In genomic region chr19:5662310-5662709, GRCm38 (mm10) we compare ENCODE assay signal across 9 mouse cellular contexts. TPM values are rescaled to one million over a fixed set of nuclear protein-coding genes. Genes with fewer than 3 reads are reported as not detected.
DNase-seq lines count a peak whose midpoint lies in the region; ATAC-seq and TF ChIP-seq lines count a peak whose summit lies in the region.
"Had no signal": no experiment of that assay in that cellular context is flagged by ENCODE, and none has a peak within 500 bp of the region (broad histone marks: within the 10 kb centered on the region; RNA-seq: fewer than 3 reads in every experiment).

No protein-coding gene starts in this region.

- H3K27me3 ChIP-seq in lung, embryonic 16.5 days (ENCODE audit: control insufficient read depth, insufficient read depth, low read depth, low read length): no peaks in the 10 kb centered on the region
- no peaks in the 10 kb centered on the region for H3K27me3 ChIP-seq in heart, postnatal 0 days (ENCODE audit: control insufficient read depth, insufficient read depth, low read length)

- TF ChIP-seq CTCF in heart, postnatal 0 days (IDR thresholded peaks at IDR 0.05; ENCODE audit: low read depth): no peak

- peak overlapping the region; percentile 90 for H3K27ac ChIP-seq in lung, embryonic 16.5 days (ENCODE audit: low read length)
- H3K27ac ChIP-seq in heart, postnatal 0 days (ENCODE audit: low read depth): peak overlapping the region; percentile 84

- H3K4me1 ChIP-seq in lung, embryonic 16.5 days (replicated peaks; ENCODE audit: control insufficient read depth, insufficient read depth, low read length): peaks cover 14% of the 10 kb centered on the region
- peaks cover 5% of the 10 kb centered on the region; the same call in 1 of the 2 replicates for H3K4me1 ChIP-seq in heart, postnatal 0 days (ENCODE audit: control insufficient read depth, insufficient read depth)

- no peak for DNase-seq in lung, postnatal 14 days
- no peak for DNase-seq in heart, postnatal 0 days (ENCODE audit: low spot score)
- DNase-seq in lung, postnatal 36 days: peak; percentile 35
- peak; percentile 41 to 65 for DNase-seq in thymus, adult 18-20 months
- no peak for DNase-seq in retina, embryonic 14.5 days (ENCODE audit: low spot score)
- no peak for DNase-seq in right cerebral cortex, postnatal 36 days (ENCODE audit: low spot score in 2 of 2)
- no peak for DNase-seq in right cerebral cortex, postnatal 10 days (ENCODE audit: low spot score in 2 of 2)

- peak overlapping the region; percentile 68 for H3K4me2 ChIP-seq in lung, embryonic 16.5 days (ENCODE audit: low read depth, low read length)
- peak overlapping the region; percentile 62 for H3K4me2 ChIP-seq in heart, postnatal 0 days (ENCODE audit: low read depth, low read length)

- TF ChIP-seq EP300 in heart, postnatal 0 days (IDR thresholded peaks at IDR 0.05; ENCODE audit: low read depth): no peak

- peaks cover 32% of the 10 kb centered on the region for H3K36me3 ChIP-seq in lung, embryonic 16.5 days (ENCODE audit: control insufficient read depth, insufficient read depth, low read length)
- peaks cover 49% of the 10 kb centered on the region for H3K36me3 ChIP-seq in heart, postnatal 0 days (replicated peaks; ENCODE audit: control insufficient read depth, insufficient read depth, low read length)

- peak overlapping the region; percentile 76 for H3K9ac ChIP-seq in lung, embryonic 16.5 days (ENCODE audit: low read length)
- H3K9ac ChIP-seq in heart, postnatal 0 days (replicated peaks; ENCODE audit: low read depth, low read length): no peak overlapping the region

- no peaks in the 10 kb centered on the region for H3K9me3 ChIP-seq in lung, embryonic 16.5 days (ENCODE audit: control insufficient read depth, low read length)
- H3K9me3 ChIP-seq in heart, postnatal 0 days (replicated peaks; ENCODE audit: control insufficient read depth, low read length): no peaks in the 10 kb centered on the region

- no peak for ATAC-seq in lung, embryonic 16.5 days (ENCODE audit: low read depth)
- no peak for ATAC-seq in heart, postnatal 0 days (ENCODE audit: insufficient read depth, low read depth)

- peak overlapping the region; percentile 63 for H3K4me3 ChIP-seq in lung, embryonic 16.5 days (ENCODE audit: low read length)
- H3K4me3 ChIP-seq in heart, postnatal 0 days (ENCODE audit: low read depth, low read length): peak overlapping the region; percentile 60

- 63% methylated on average over 8 of the region's 8 CpGs for WGBS in lung, embryonic 16.5 days
- 60% methylated on average over 8 of the region's 8 CpGs for WGBS in heart, postnatal 0 days

RNA-seq across cellular contexts. Expression of gene Sipa1, which starts 1.2 kb away (rescaled TPM):
- polyA plus RNA-seq in lung, embryonic 16.5 days (2015; fragmentation: Nextera tagmentation; extraction: Ambion mirVana): 42.2 and 43.7 TPM in 2 replicates
- total RNA-seq in heart, postnatal 0 days (2014; rRNA removed; ENCODE audit: low replicate concordance): 33.2 and 37.8 TPM in 2 replicates
- 12.3 and 14.0 TPM in 2 replicates for polyA plus RNA-seq in heart, postnatal 0 days (2015; fragmentation: Nextera tagmentation; extraction: Ambion mirVana)

RNA-seq across cellular contexts. Expression of gene Rela, which starts 25.0 kb away (rescaled TPM):
- 55.5 and 62.1 TPM in 2 replicates for polyA plus RNA-seq in lung, embryonic 16.5 days (2015; fragmentation: Nextera tagmentation; extraction: Ambion mirVana)
- total RNA-seq in heart, postnatal 0 days (2014; rRNA removed; ENCODE audit: low replicate concordance): 26.3 and 49.5 TPM in 2 replicates
- 22.9 and 23.6 TPM in 2 replicates for polyA plus RNA-seq in heart, postnatal 0 days (2015; fragmentation: Nextera tagmentation; extraction: Ambion mirVana)

RNA-seq across cellular contexts. Expression of gene Map3k11, which starts 26.2 kb away (rescaled TPM):
- 37.8 and 40.1 TPM in 2 replicates for polyA plus RNA-seq in lung, embryonic 16.5 days (2015; fragmentation: Nextera tagmentation; extraction: Ambion mirVana)
- total RNA-seq in heart, postnatal 0 days (2014; rRNA removed; ENCODE audit: low replicate concordance): 43.5 and 51.5 TPM in 2 replicates
- polyA plus RNA-seq in heart, postnatal 0 days (2015; fragmentation: Nextera tagmentation; extraction: Ambion mirVana): 16.3 and 17.0 TPM in 2 replicates

RNA-seq across cellular contexts. Expression of gene Pcnx3, which starts 26.4 kb away (rescaled TPM):
- polyA plus RNA-seq in lung, embryonic 16.5 days (2015; fragmentation: Nextera tagmentation; extraction: Ambion mirVana): 18.3 and 20.8 TPM in 2 replicates
- total RNA-seq in heart, postnatal 0 days (2014; rRNA removed; ENCODE audit: low replicate concordance): 27.0 and 35.9 TPM in 2 replicates
- 6.1 and 6.7 TPM in 2 replicates for polyA plus RNA-seq in heart, postnatal 0 days (2015; fragmentation: Nextera tagmentation; extraction: Ambion mirVana)

RNA-seq across cellular contexts. Expression of gene Kcnk7, which starts 41.9 kb away (rescaled TPM):
- polyA plus RNA-seq in lung, embryonic 16.5 days (2015; fragmentation: Nextera tagmentation; extraction: Ambion mirVana): 0.36 and 0.50 TPM in 2 replicates
- not detected in 2 replicates for total RNA-seq in heart, postnatal 0 days (2014; rRNA removed; ENCODE audit: low replicate concordance)
- 0.30 and 0.34 TPM in 2 replicates for polyA plus RNA-seq in heart, postnatal 0 days (2015; fragmentation: Nextera tagmentation; extraction: Ambion mirVana)
- polyA plus RNA-seq: brain, embryonic 14.5 days had no signal

Comparison
In these comparisons a context has a peak if more than half of its experiments do, and no peak if none do; other contexts are left out.
1. DNase-seq: peak in lung, postnatal 36 days (single experiment) and thymus, adult 18-20 months (2 of 2); none in lung, postnatal 14 days (single experiment), heart, postnatal 0 days (single experiment), retina, embryonic 14.5 days (single experiment), right cerebral cortex, postnatal 36 days (0 of 2) and right cerebral cortex, postnatal 10 days (0 of 2).